Mouse (Mus musculus) layer of hippocampus, postnatal 36 days (tissue): ENCODE data around the gene Cacnb1. TPM values are rescaled to one million over a fixed set of nuclear protein-coding genes. Genes with fewer than 3 reads are reported as not detected.

Source experiments
- DNase-seq, 2 experiments: peaks; one replicate each; pipeline ENCODE4 v3.0.0; 2022
- total RNA-seq, 2 experiments: library from RNA; stranded (reverse); gene quantifications; 2 replicates each; pipeline ENCODE4 v1.2.3; 2021

The Cacnb1 gene
- total RNA-seq, 2 experiments from 2014 or later = 135 TPM

DNA sequence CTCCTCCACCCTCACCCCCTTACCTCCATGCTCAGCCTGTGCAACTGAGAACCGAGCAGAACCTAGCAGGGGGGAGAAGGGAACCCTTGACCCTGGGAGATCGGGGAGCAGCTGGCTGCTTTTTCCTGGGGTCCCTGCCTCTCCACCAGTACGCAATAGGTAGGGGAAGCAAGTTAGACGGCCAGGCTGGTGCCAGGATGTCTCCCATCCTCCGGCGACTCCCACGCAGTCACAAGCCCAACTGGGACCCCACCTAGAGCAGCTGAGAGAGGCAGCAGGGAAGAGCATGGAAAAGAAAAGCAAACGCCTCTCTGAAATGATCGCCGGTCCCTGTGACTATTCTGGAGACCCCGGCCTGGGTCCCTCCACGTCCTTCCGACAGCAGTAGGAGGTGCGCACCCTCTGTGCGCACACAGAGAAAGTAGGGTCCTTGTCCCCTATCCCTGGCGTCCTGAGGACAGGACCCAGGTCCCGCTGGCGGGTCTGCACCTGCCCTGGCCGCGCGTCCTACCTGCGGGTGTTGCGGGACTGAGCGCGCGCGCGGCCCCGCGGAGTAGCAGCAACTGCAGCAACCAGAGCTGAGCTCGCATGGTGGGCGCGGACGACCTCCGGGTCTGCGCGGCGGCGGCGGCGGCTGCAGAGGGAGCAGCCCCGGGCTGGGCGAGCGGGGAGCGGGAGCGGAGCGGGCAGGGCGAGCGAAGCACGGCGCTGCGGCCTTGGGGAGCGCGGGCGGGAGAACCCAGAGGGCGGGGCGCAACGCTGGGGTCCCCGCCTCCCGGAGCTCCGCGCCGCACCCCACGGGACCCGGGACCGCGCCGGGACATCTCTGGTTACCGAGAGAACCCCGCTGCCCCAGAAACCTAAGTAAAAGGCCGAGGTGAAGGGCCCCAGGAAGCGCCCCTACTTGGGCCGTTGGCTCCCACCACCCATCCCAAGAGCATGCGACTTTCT is 36.8 kb downstream of the Cacnb1 start, which contains the start of gene Plxdc1:
Plxdc1 (minus strand) TSS at position 718 of the 951 bp plus-strand sequence.
- DNase-seq = no peak

DNA sequence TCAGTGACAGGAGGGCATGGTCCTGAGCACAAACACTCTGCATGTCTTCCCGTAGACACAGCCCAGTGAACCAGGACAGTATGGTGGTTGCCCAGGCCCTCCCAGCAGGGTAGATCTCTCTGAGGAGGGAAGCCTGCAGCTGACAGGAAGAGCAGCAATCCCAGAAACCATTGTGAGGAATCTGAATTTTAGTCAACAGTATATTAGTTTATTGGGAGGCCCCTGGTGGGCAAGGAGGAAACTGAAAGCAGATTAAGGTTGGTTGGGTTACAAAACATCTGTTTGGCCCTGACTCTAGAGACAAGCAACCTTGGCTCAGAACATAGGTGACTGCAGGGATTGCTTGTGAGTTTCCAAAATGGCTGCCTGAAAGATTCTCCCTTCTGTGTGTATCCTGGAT is 38.9 kb downstream of the Cacnb1 start:
- no peak for DNase-seq

DNA sequence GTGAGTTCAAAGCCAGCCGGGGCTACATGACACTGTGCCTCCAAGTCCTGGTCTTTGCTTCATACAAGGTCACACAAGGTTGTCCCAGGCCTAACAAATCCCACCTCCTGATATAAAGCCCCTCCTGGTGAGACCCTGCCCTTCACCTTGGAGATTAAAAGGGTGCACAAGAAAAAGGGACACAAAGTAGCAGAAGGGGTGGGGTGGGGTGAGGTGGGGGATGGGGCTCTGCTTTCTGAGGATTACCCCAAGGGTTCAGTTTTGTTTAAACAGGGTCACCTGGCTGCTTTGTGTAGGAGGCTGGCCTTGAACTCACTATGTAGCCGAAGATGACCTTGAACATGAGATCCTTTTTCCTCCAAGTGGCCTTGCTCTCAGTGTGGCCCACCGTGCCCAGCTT is 39.3 kb downstream of the Cacnb1 start:
- DNase-seq = no peak

DNA sequence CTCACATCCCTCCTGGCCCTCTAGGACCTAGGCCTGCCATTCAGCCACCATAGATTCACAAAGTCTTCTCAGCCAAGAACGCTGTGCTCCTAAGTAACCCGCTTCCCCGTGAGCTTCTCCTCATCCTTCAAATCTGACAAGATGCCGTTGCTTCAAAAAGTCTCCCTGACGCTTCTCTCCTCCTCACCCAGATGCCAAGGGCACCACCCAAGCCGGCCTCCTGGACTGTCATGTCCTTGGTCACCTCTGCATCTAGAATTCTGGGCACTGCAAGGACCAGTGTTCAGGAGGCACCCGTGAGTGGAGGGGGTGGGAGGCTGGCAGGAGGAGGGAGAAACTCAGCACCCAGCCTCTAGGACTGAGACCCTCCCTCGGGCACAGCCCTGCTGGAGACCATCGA is 40.1 kb downstream of the Cacnb1 start:
- DNase-seq = no peak

DNA sequence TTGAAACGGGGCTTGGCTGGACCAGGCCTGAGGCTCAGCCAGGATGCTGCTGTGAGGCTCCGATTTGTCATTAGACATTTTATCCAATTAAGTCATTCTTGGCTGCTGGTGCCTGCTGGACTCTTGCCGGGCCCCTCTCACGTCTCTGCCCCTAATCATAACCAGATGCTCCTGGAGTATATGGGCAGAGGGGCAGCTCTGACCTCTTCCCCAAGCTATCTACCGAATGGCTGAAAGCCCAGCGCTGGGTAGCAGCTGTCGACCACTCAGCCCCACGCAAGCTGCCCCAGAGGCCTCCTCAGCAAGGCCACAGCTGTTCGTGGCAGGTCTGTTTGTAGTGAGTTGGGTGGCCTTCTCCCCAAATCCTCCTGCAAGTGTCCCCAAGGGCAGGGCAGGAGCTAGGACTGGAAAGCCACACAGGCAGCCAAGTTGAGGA is 42.3 kb downstream of the Cacnb1 start:
- DNase-seq = no peak

DNA sequence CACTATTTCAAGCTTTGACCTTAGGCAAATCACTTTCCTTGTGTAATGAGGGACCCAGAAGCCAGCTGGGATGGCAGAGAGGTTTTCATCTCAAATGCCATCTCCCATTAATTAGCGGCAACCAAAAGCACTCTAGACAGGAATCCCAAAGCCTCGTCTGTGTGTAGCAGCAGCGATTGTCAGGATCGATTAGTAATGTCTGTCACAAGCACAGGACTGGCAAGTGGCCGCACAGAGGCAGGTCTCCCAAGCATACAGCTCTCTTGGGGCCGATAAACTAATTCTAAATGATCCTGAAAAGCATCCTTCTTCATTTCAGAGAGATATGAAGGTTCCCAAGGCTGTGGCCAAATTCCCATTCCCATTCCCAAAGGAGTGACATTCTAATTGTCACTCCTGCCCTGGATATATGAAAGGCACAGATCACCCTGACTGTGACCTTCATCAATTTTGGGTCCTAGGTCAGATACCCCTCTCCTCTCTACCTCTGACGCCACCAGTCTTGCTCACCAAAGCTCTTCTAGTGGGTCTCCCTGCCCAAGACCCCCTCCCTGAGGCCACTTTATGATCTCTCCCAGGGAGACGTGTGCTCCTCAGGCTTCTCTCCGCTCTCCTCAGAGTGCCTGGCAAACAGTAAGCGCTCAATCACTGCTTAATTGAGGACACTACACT is 42.9 kb downstream of the Cacnb1 start:
- DNase-seq = no peak

DNA sequence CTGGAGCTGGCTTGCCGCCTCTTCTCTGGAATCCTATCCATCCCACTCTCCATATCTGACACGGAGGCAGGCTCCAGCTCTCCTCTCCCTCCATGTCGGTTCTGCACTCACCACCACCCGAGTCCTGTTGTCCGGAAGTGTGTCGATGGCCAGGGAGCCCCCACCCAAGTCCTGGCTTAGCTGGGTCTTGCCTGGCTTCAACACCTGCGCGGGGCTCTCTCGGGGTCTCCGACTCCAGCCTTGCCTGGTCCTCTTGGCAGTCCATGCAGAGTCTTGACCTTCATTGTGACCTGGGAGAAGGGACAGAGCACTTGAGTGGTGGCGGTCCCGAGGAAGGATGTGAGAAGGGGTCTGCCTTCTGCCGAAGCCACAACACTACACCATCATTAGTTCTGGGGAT is 44.4 kb downstream of the Cacnb1 start:
- no peak for DNase-seq

DNA sequence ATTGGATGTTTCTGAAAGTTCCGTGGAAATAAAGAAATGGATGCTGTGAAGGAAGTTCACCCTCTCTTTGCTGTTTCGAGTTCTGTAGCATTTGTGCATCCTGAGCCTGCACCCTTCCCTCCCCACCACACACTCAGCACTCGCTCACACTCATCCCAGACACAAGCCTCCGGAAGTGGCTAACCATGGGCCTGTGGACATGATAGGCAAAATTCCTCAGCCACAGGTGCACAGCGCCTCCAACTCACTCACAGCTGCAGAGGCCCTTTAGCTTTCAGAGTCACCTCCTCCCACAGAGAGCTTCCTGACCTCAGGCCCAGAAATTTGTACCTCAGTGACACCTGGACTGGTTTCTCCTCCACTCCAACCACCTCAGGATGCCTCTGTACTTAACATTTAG is 45.0 kb downstream of the Cacnb1 start:
- DNase-seq = no peak

DNA sequence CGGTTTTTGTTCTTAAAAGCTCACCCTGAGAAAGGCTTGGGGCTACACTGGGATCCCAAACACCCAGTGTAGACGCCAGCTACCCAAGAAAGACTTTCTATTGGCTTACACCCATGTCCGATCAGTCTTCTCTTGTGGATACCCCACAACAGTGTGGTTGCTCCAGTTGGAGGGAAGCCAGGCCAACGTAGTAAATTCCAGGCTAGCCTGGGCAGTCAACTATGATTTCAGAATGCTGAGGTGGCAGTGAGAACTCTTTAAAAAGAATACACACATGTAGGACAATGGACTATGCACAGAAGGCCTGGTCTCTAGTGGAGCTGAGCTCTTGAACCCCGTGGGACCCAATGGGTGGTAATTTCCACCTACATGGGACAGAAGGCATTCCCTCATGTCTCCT is 48.1 kb downstream of the Cacnb1 start:
- DNase-seq = no peak

DNA sequence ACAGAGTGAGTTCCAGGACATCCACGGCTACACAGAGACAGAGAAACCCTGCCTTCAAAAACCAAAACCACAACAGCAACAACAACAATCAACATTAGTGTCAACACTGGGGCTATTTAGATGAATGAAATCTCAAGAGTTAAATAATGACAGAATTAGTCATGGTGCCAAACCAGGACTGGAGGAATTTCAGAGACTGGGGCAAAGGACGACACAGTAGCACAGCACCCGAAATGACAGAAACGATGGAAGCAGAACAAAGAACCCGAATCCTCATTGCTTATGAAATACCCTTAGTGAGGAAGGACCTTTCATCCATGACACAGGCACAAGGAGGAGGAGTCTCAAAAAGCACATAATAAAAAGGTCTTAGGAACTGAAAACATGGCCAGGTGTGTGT is 48.7 kb downstream of the Cacnb1 start:
- no peak for DNase-seq

DNA sequence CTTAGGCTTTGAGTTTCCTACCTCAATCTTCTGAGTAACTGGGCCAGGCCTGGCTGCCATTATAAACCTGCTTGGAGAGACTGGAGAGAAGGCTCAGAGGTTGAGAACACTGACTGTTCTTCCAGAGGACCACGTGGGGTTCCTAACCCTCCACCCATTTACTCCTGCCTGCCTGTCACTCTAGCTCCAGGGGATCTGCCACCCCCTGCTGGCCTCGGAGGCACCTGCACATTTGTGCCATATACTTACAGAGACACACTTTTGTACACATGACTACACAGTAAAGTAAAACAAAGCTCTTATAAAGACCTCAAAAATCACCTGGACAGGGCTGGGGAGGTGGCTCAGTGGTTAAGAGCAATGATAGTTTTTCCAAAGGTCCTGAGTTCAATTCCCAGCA is 50.4 kb downstream of the Cacnb1 start:
- DNase-seq = no peak

DNA sequence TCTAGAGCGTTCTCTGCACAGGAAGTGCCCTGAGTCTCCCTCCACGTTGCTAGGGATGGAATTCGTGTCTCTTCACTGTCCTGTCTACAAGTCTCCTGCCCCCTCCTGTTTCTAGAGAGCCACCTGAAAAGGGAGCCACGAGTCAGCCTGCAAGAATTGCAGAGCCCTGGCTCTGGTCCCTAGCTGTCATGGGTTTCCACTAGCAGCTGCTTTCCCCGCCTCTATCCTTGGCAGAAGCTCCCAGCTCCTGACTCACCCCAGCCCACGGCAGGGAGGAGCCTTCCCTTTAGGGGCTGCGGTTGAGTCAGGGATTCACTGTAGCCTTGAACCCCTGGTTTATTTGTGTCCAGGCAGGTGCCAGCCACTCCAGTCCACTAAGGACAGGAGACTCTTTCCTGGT is 51.6 kb downstream of the Cacnb1 start:
- DNase-seq = peak; percentile 82 to 85

DNA sequence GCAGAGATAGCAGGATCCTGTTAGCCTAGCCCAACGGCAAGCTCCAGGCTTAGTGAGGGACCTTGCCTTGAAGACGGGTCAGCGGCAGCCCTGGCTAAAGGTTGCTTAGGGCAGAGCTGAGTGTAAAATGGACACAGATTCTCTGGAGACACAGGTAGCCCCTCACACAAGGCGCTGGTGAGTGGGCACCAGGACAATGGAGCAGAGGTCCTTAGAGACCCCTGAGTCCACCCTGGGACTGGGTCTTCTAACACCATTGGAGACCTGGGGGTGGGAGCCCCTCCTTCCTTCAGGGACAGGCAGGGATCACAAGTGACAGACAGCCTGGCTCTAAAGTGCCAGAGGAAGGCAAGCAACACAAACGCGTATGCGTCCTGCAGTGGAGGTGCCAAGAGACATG is 52.1 kb downstream of the Cacnb1 start:
- no peak for DNase-seq

DNA sequence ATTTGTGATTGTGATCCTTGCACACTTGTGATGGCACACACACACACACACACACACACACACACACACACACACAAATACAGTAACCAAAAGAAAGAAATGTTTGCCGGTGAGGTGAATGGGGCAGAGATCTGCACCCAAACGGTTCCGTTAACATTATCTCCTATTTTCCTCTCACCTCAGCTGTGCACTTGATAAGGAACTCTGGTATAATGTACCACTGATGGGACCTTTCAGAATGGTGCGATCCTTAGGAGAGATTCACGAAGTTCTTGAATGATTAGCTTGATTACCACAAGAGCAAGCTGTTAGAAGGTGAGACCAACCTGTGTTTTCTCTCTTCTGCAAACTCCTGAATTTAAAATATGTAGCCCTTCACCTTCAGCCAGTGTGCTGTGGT is 54.4 kb downstream of the Cacnb1 start:
- DNase-seq = no peak

DNA sequence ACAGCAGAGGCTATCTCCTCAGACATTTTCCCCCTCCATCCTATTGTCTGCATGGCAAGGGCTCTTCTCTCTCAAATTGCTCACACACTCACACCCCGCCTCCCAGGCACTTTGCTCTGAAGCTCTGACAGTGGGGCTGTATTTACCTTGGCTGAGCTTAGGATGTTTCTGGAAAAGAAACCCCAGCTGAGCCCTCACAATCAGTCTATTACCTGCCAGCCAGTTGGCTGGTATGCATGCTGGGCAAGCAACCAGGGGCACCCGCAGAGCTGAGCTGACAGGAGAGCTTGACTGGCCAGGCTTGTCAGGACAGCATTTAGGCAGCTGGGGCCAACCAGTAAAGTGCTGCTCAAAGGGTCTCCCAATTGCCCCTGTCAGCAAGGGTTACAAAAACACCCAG is 55.7 kb downstream of the Cacnb1 start:
- no peak for DNase-seq

DNA sequence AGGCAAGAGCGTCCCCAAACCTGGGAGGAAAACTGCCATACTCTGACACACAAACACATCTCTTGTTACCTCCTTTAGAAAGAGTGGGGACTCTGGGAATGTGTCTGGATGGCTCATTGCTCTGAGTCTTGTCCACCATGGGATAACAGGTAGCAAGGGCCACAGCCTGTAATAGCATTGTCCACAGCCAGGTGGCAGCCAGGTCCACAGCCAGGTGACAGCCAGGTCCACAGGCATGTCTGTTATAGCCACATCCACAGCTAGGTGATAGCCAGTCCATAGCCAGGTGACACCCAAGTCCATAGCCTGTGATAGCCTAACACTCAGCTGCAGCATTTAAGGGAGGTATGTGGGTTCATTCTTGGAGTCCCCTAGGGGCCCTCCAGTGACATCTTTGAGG is 61.9 kb downstream of the Cacnb1 start:
- no peak for DNase-seq

DNA sequence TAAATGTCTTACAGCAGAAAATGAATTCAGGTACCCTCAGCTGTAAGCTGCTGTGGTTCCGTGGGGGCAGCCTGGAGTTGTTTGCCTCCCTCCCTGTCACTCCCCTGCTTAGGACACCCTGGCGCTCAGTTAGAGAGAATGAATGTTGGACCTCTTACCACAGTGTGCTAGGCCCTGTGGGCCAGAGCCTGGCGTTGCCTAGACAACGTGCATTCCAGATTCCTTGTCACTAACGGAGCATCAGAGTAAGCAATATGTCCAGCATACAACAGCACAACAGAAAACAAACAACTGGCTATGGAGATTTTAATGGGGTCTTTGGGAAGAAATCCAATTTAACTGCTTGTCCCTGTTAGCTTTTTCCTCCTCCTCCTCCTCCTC is 63.5 kb downstream of the Cacnb1 start:
- peak in 1 of 2 experiments; percentile 30 for DNase-seq

DNA sequence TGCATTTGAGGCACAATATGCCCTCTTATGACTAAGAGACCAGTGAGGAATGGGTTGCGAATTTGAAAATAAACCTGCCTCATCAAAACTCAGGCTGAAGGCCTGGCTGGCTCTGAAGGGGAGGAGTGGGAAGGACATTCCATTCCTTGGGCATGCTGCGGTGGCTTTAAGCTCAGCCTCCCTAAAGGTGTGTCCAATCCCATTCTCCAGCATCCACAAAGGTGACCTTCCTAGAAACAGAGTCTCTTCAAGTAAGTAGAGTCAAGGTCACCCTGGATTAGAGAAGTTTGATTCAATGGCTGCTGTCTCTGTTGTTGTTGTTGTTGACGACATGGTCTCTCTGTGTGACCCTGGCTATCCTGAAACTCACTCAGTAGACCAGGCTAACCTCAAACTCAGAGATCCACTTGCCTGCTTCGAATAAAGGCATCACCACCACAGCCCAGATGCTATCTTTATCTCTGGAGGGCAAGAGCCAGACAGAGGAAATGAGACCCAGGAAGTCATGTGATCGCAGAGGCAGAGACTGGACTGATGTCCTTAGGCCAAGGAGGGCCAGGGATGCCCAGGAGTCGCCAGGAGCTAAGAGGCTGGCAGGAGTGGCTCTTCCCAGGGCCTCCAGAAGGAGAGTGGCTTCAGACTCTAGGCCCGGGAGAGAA is 64.1 kb downstream of the Cacnb1 start:
- DNase-seq = no peak

DNA sequence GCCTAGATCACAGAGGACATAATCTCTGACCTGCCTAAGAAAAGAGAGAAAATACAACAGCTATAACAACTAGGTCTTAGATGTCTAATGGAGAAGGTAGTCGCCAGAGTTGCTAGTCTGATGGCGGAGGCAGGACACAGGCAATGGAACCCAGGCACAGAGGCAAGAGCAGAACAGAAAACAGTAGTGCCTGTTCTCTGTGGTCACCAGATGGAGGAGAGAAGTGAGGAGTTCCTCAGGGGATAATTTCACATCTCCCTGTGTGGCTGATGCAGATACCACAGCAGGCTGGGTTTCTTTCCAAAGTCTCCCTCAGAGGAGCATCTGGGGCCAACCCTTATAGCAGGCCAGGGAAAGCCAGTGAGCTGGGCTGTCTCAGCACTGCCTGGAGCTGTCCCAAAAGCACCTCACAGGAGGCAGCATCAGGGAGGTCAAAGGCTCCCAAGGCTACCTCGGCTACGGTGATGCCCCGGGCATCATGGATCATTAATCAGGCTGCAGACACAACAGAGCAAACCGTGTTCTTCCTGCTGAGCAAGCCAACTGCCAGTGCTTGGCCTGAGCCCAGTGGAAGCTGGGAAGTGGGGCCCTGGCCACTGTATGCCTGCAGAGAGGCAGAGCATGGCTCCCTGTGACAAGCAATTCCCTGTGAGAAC is 65.8 kb downstream of the Cacnb1 start:
- no peak for DNase-seq

DNA sequence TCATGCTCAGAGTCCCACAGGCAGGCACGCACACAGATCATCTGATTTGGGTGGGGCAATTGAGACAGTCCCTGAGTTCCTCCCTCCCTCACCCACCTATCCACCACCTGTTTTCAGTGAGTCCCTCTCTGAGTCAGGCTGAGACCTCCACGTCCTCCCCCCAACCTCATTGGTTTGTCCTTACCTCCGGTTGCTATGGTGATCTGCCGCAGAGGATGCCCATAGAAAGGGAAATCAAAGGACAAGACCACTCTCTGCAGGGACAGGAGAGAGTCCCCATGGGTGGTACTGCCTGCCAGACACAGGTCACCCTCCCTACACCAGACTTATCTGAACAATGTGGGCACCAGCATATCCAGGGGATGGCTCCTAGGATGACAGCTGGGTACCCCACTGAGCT is 66.9 kb downstream of the Cacnb1 start:
- no peak for DNase-seq

DNA sequence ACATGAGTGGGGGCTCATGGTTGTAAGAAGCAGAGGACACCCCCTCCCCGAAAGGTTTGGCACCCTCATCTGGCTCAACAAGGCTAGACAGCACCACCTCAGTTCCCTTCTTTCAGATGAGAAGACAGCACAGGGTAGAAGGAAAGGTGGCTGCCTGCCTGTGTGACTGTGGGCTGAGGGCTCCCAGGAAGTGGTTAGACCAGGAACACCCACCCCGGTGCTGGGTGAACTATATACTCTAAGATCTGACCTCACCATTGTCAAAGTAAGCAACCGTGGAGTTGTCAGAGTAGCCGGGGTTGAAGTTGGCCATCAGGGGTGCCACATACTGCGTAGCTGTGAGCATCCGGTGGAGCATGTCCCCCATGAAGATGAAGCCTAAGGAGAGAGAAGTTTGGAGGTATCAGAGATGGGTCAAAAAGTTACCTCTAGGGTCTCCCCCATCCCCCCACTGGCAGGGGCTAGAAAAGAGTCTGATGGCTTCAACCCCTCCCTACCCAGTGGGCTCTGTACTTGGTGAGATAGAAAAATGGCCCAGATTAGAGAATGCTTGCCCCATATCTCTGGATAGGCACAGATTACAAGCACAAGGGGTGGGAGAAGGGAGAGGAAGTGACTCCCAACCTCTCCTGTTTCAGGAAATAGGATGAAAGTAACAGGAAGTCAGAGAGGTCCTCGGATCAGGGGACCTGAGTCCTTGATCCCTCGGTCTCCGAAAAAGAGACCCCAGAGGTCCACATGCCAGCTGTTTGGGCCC is 67.5 kb downstream of the Cacnb1 start:
- no peak for DNase-seq
